Mouse (Mus musculus): ENCODE data around the gene Ociad1. TPM values are rescaled to one million over a fixed set of nuclear protein-coding genes. Genes with fewer than 3 reads are reported as not detected.

Ociad1 gene
- total RNA-seq, 2 experiments from 2014 or later = 147 to 166 TPM

DNA sequence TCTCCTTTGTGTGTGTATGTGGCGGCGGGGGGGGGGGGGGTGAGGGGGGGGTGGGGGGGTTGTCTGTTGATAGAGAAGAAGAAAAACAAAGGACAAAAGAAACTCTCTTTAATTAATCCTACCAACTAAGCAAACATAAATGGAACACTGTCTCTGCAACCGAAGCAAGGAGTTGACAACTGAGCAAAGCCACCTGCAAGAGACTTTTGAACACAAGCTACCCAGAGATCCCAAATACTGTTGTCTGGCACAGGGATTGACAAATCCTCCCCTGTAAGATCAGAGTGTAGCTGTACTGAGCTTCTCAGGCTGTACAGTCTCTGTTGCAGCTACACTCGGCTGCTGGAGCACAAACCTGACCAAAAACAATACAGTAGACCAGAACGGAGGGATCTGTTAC, 28.5 kb upstream of the Ociad1 start:
- no peak for TF ChIP-seq CTCF (IDR thresholded peaks at IDR 0.05)
- intact Hi-C loops (cut with DNase I) = no loop called here
- peak overlapping the region; percentile 46; the same call in 1 of the 2 replicates for H3K27ac ChIP-seq
- no peak overlapping the region for H3K4me3 ChIP-seq
- DNase-seq = no peak

DNA sequence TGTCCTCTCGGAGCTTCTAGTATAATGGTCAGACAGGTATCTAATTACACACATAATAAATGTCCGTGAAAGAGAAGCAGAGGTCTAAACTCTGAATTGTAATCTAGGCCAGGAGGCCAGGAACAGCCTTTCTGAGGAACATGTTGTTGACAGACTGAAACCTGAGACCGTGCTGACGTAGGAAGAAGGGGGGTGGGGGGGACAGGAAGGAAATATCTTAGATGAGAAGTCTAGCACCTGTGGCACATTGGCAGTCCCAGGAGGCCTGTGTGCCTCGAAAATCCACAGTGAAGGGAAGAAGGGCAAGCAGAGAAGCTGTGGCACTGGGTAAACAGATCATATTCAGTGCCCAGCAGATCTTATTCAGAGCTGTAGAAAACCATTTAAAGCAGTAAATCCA, 27.1 kb upstream of the Ociad1 start:
- no peak for TF ChIP-seq CTCF (IDR thresholded peaks at IDR 0.05)
- H3K27ac ChIP-seq = peak overlapping the region; percentile 90
- DNase-seq = peak; percentile 73
- H3K4me3 ChIP-seq = no peak overlapping the region
- intact Hi-C loops (cut with DNase I) = no loop called here

DNA sequence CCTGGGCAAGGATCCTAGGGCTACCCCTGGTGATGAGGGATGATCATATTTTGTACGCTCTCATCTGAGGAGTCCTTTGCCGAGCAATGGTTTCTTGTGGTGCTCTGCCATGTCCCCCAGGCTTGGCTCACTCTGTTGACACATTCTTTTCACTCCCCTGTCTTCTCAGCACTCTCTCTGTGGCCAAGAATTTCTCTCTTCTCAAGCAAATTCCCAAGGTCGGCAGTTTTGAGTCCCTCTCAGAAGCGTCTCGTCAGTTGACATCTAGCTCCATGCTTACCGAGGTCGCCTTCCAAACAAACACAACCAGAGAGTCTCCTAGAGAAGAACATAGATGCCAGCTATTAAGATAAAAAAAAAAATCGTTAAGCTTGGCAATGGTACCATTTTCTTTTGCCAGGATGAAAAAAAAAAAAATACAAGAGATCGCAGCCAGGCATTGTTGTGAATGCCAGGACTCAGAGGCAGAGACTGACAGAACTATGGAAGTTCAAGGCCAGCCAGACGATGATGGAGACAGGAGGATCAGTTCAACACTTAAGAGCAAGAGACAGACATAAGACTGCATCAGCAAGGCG, 23.9 kb upstream of the Ociad1 start:
- intact Hi-C loops (cut with DNase I) = no loop called here
- Histone ChIP-seq H3K4me3 (no peak overlapping the region), H3K27ac (no peak overlapping the region)
- no peak for TF ChIP-seq CTCF (IDR thresholded peaks at IDR 0.05)
- DNase-seq = no peak

DNA sequence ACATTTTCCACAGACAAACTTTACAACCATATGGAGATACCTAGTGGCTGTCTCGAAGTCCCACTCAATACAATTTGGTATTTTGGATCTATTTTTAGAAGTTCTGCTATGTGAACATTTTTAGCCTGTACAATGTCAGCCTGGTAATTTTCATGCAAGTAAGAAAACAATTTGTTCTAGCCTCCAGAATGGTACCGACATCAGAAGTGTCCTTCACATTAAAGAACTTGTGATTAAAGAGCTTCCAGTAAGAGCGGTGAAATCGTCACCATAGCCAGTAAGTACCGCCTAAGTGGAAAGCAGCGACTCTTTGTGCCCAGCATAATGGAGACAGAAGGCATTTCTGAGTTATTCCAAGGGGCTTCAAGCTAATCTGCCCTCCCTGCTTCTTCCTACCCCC, 22.0 kb upstream of the Ociad1 start:
- no peak overlapping the region for H3K27ac ChIP-seq
- DNase-seq = no peak
- no peak for TF ChIP-seq CTCF (IDR thresholded peaks at IDR 0.05)

DNA sequence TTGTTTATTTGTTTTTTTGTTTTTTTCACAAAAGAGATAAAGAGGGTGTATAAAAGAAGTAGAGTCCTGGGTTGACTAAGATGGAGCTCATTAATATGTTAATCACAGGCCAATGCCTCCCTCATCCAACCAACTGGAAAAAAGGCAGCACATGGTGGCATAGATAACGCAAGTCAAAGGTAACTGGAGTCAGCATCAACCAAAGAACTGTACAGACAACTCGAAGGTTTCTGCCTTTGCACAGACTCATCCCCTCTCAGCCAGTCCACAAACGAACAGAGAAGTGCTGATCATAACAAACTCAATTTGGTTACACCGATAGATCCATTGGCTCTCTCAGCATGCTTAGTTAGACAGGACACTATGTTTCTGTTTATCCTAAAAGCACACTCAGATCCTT, 19.4 kb upstream of the Ociad1 start:
- intact Hi-C loops (cut with DNase I) = loop anchor here (5.0 kb wide), 1 partner anchor 141 kb away; no protein-coding TSS in a partner anchor
- TF ChIP-seq CTCF (IDR thresholded peaks at IDR 0.05) = no peak
- no peak overlapping the region for H3K4me3 ChIP-seq
- no peak for DNase-seq
- H3K27ac ChIP-seq = peak overlapping the region; percentile 63; the same call in 1 of the 2 replicates

More for the DNA sequence above, 22.0 kb upstream of the Ociad1 start:
- intact Hi-C loops (cut with DNase I) = loop anchor here (5.0 kb wide), 1 partner anchor 138 kb away; no protein-coding TSS in a partner anchor
- H3K4me3 ChIP-seq = no peak overlapping the region

DNA sequence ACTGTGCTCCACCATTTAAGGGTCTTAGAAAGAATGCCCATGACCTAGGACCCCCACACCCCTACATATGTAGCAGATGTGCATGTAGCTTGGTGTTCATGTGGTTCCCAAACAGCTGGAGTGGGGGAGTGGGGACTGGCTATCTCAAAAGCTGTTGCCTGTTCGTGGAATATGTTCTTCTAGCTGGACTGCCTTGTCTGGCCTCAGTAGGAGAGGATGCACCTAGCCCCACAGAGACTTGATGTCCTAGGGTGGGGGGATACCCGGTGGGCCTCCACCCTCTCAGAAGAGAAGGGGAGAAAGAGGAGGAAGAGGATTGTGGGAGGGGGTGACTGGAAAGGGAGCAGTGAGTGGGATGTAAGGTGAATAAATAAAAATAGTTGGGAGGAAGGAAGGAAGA, 17.6 kb upstream of the Ociad1 start:
- DNase-seq = no peak
- intact Hi-C loops (cut with DNase I) = loop anchor here (5.0 kb wide), 1 partner anchor 143 kb away; no protein-coding TSS in a partner anchor
- Histone ChIP-seq H3K4me3 (no peak overlapping the region), H3K27ac (no peak overlapping the region)
- TF ChIP-seq CTCF (IDR thresholded peaks at IDR 0.05) = no peak

DNA sequence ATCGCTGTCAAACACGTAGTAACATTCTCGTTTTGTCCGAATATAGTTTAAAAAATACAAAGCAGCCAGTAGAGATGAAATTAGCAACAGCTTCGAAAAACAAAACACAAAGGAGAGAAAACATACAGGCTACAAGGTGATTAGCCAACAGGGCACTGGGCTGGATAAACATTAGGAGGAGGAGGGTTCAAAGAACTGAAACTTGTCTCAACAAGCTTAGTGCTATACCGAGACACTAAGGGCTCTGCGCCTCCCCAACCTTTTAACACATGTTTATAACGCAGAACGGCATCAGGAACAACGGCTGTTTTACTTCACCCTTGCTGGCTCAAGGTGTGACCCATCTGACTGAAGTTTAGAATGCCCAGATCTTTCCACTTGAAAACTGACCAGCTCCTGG, 13.4 kb upstream of the Ociad1 start:
- TF ChIP-seq CTCF (IDR thresholded peaks at IDR 0.05) = no peak
- peak overlapping the region; percentile 2; the same call in 1 of the 2 replicates for H3K4me3 ChIP-seq
- H3K27ac ChIP-seq = peak overlapping the region; percentile 66
- no peak for DNase-seq
- intact Hi-C loops (cut with DNase I) = no loop called here

DNA sequence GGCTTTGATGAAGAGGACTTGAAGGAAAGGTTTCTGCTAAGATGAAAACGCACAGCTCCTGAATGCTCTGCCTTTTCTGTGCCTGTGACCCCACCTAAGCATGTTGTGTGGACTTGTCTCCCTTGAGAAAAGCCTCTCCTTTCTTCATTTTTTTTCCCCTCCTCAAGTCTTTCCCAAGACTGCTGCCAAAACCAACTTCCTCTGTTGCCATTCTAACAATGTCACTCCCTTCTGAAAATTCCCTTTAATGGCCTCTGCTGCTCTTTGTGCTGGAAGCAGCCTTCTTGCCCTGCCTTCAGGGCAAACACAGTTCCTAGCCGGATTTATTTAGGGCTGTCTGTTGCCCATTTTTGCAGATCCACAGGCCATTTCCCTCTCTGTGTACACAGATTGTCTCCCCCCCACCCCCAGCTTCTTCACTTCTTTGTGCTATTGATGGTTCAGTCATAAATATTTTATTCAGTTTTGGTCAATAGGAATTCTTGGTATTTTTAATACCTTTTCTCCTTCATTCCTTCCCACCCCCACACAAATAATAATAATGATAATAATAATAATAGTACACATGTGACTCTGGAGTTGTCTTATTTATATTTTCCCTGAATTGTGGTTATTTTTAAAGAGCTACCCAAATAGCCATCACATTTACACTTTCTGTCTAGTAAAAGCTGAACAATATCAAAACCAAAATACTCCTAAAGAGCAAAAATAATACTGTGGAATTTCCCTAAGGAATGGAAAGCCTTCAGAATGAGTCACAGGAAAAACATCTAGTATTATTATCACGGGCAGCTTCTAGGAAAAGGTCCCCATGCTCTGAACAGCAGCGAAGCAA, 12.6 kb upstream of the Ociad1 start:
- intact Hi-C loops (cut with DNase I) = no loop called here
- no peak for DNase-seq
- no peak for TF ChIP-seq CTCF (IDR thresholded peaks at IDR 0.05)
- Histone ChIP-seq H3K27ac (peak overlapping the region; percentile 66), H3K4me3 (no peak overlapping the region; the same call in 1 of the 2 replicates)

DNA sequence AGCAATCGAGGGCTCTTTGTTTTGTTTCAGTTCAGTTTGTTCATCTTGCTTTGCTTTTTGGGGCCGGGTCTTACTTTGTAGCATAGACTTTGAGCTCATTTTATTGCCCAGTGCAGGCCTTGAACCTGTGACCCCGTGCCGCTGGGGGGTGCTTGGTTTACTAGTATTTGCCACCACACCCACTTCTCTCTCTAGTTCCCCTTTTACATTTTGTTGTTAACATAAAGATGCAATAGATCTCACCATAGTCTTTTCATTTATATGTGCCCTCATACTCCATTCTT, 12.1 kb upstream of the Ociad1 start:
- Histone ChIP-seq H3K4me3 (no peak overlapping the region), H3K27ac (peak overlapping the region; percentile 66; the same call in 1 of the 2 replicates)
- TF ChIP-seq CTCF (IDR thresholded peaks at IDR 0.05) = no peak
- no peak for DNase-seq
- intact Hi-C loops (cut with DNase I) = no loop called here

DNA sequence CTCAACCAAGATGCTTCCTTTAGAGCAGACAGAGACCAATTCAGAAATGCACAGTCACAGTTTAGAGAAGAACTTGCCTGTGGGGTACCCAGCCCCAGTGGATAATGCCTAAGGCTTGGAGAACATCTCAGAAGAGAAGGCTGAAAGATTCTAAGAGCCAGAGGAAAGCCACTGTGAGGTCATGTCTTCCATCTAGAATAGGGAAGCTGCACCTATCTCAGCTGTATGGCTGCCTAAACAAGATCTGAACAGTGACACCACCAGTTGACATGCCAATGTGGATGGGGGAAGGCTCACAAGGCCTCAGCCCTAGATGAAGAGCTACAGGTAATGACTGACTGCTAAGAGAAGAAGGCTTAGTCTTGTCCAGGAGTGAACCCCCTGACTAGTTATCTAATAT, 8.5 kb upstream of the Ociad1 start:
- no peak for TF ChIP-seq CTCF (IDR thresholded peaks at IDR 0.05)
- no peak for DNase-seq
- no peak overlapping the region for H3K27ac ChIP-seq
- intact Hi-C loops (cut with DNase I) = no loop called here
- H3K4me3 ChIP-seq = no peak overlapping the region

DNA sequence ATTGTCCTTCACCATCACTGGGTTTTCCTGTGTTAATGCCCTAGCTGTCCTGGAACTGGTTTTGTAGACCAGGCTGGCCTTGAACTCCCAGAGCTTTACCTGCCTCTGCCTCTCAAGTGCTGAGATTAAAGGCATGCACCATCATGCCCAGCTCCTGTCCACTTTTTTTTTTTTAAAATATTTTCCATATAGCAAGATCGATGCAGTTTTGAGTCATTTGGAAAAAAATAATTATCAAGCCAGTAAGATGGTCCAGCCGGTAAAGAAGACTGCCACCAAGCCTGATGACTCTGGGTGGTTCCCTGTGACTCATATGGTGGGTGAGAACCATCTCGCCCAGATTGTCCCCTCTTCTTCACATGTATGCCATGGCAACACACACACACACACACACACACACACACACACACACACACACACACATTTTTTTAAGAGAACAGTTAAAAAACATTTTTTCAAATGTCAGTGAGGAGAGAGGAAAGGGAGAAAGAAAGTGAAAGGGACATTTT, 7.1 kb upstream of the Ociad1 start:
- DNase-seq = no peak
- no peak for TF ChIP-seq CTCF (IDR thresholded peaks at IDR 0.05)
- intact Hi-C loops (cut with DNase I) = no loop called here
- Histone ChIP-seq H3K27ac (no peak overlapping the region), H3K4me3 (no peak overlapping the region)

DNA sequence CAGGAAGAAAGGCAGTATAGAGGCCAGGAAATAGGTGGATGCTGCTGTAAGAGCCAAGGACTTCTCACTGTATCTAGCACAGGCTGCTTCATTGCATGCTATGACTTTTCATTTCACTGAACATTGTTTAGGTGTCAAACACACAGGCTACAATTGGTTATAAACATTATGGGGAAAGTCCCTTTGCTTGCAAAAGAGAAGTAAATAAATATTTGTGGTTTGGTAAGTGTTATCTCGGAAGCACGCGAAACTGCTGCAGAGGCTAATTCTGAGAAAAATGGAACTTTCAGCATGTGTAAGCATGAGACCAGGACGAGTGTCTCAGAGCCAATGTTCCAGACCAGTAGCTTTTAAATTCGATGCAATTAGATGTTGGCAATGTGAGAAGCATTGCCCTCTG, 6.0 kb upstream of the Ociad1 start:
- no peak overlapping the region for H3K27ac ChIP-seq
- no peak for TF ChIP-seq CTCF (IDR thresholded peaks at IDR 0.05)
- DNase-seq = no peak
- H3K4me3 ChIP-seq = no peak overlapping the region
- intact Hi-C loops (cut with DNase I) = no loop called here

DNA sequence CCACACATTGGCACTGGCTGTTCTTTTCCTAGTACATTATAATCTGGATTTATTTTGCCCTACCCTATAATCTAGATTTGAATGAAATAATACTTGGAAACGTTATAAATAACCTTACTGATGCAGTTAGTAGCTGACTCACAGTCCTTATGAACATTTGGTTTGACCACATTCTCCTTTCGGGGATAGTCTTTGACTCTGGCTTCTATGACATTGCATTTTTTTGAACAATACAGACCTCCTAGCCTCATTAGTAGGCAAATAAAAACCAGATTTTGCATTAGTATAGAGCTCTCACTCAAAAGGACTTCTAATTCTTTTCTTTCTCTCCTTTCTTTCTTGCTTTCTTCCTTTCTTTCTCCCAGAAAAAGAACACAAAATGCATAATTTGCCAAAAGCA, 2.7 kb upstream of the Ociad1 start:
- no peak for TF ChIP-seq CTCF (IDR thresholded peaks at IDR 0.05)
- intact Hi-C loops (cut with DNase I) = loop anchor here (5.0 kb wide), 2 partner anchors 33 to 92 kb away; partner anchors contain the start of gene Fryl
- DNase-seq = no peak
- H3K27ac ChIP-seq = no peak overlapping the region
- H3K4me3 ChIP-seq = no peak overlapping the region

All from gastrocnemius, adult 2 months (tissue).